Mouse (Mus musculus): ENCODE results near the gene Ubl7.

Gene Ubl7

GRCm38 (mm10) chr9:57948333-57948931 is 37.7 kb downstream of the Ubl7 start:
- no peak for DNase-seq (ENCODE audit: low read depth)

GRCm38 (mm10) chr9:57949102-57949704 is 38.4 kb downstream of the Ubl7 start:
- no peak for DNase-seq (ENCODE audit: low read depth)

GRCm38 (mm10) chr9:57949879-57950278 is 39.1 kb downstream of the Ubl7 start:
- no peak for DNase-seq (ENCODE audit: low read depth)

- DNase-seq (ENCODE audit: low read depth): no peak
Observed at GRCm38 (mm10) chr9:57950519-57950918, 39.7 kb downstream of the Ubl7 start.

GRCm38 (mm10) chr9:57951993-57952392 is 41.2 kb downstream of the Ubl7 start:
- DNase-seq (ENCODE audit: low read depth): no peak

GRCm38 (mm10) chr9:57954962-57955744 is 44.4 kb downstream of the Ubl7 start:
- no peak for DNase-seq (ENCODE audit: low read depth)

GRCm38 (mm10) chr9:57955764-57956163 is 45.0 kb downstream of the Ubl7 start:
- DNase-seq (ENCODE audit: low read depth): no peak

GRCm38 (mm10) chr9:57956196-57956837 is 45.5 kb downstream of the Ubl7 start:
- DNase-seq (ENCODE audit: low read depth): no peak

- DNase-seq (ENCODE audit: low read depth): no peak
Observed at GRCm38 (mm10) chr9:57956838-57957236, 46.1 kb downstream of the Ubl7 start.

GRCm38 (mm10) chr9:57958615-57959014 is 47.8 kb downstream of the Ubl7 start:
- DNase-seq (ENCODE audit: low read depth): no peak

GRCm38 (mm10) chr9:57959399-57959798 is 48.6 kb downstream of the Ubl7 start:
- DNase-seq (ENCODE audit: low read depth): no peak

- DNase-seq (ENCODE audit: low read depth): no peak
Observed at GRCm38 (mm10) chr9:57959886-57960866, 49.4 kb downstream of the Ubl7 start.

GRCm38 (mm10) chr9:57961226-57961625 is 50.4 kb downstream of the Ubl7 start:
- DNase-seq (ENCODE audit: low read depth): no peak

GRCm38 (mm10) chr9:57961863-57962778 is 51.3 kb downstream of the Ubl7 start:
- no peak for DNase-seq (ENCODE audit: low read depth)

- DNase-seq (ENCODE audit: low read depth): no peak
Observed at GRCm38 (mm10) chr9:57963249-57963997, 52.6 kb downstream of the Ubl7 start.

GRCm38 (mm10) chr9:57963998-57964395 is 53.2 kb downstream of the Ubl7 start:
- no peak for DNase-seq (ENCODE audit: low read depth)

- DNase-seq (ENCODE audit: low read depth): no peak
Observed at GRCm38 (mm10) chr9:57964528-57965250, 53.9 kb downstream of the Ubl7 start.

- DNase-seq (ENCODE audit: low read depth): no peak
Observed at GRCm38 (mm10) chr9:57965281-57966185, 54.8 kb downstream of the Ubl7 start.
